Mouse (Mus musculus): ENCODE results near the gene Frem2. TPM values are rescaled to one million over a fixed set of nuclear protein-coding genes. Genes with fewer than 3 reads are reported as not detected.

Frem2 gene
- polyA plus RNA-seq, 1 experiment from 2014 or later = 2.4 TPM

DNA sequence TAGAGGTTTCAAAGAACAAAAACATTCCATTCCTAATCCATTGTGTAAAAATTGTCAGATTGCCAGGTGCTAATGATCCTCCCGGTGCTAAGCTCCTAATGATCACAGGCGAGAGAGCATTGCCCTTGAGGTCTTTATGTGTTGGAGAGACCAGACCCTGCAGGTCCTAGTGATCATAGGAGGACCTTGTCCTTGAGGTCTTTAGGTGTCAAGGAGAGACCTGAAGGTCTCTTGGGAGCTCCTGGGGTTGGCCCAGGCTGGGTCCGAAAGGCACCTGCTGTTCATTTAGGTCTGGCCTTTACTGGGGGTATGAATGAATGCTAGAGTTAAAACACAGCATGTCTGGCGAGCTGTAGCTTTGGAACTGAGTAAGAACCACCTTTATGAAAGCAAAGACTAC, 183.0 kb downstream of the Frem2 start:
- Histone ChIP-seq H3K4me2 (ENCODE audit: low read depth, low read length) (no peak overlapping the region), H3K4me3 (ENCODE audit: low read length) (no peak overlapping the region), H3K4me1 (ENCODE audit: control insufficient read depth, insufficient read depth, low read length) (no peaks in the 10 kb centered on the region), H3K9ac (ENCODE audit: low read length) (no peak overlapping the region), H3K9me3 (replicated peaks; ENCODE audit: control insufficient read depth, low read length) (no peaks in the 10 kb centered on the region), H3K27ac (ENCODE audit: low read length) (no peak overlapping the region), H3K36me3 (ENCODE audit: control insufficient read depth, insufficient read depth) (peaks cover 65% of the 10 kb centered on the region), H3K27me3 (ENCODE audit: control insufficient read depth, insufficient read depth, low read length) (no peaks in the 10 kb centered on the region)
- no peak for ATAC-seq (replicated peaks; ENCODE audit: extremely low read depth, insufficient read depth, low FRiP score)
- WGBS = 74% methylated on average over 4 of the region's 4 CpGs

DNA sequence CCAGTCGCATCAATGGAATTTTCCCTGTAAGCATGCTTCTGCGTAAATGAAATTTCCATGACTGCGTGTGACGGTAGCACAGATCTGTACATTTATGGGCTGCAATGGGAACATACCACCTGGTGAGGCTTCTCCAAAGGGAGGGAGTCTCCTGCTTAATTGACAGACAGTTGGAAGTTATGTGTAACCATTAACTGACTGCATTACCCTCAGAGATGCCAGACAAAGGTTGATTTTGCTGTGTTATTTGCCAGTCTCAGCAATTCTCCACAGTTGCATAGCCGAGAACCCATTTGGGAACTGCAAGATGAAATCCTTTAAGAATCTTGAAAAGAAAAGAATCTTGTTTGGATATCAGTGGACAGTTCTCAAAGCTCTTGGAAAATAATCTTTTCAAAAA, 185.1 kb downstream of the Frem2 start:
- H3K36me3 ChIP-seq (ENCODE audit: control insufficient read depth, insufficient read depth) = peaks cover 50% of the 10 kb centered on the region
- 99% methylated on average over 5 of the region's 5 CpGs for WGBS
- no peaks in the 10 kb centered on the region for H3K4me1 ChIP-seq (ENCODE audit: control insufficient read depth, insufficient read depth, low read length)
- H3K9ac ChIP-seq (ENCODE audit: low read length) = no peak overlapping the region
- H3K4me2 ChIP-seq (ENCODE audit: low read depth, low read length) = no peak overlapping the region
- ATAC-seq (replicated peaks; ENCODE audit: extremely low read depth, insufficient read depth, low FRiP score) = no peak
- no peaks in the 10 kb centered on the region for H3K27me3 ChIP-seq (ENCODE audit: control insufficient read depth, insufficient read depth, low read length)
- H3K9me3 ChIP-seq (replicated peaks; ENCODE audit: control insufficient read depth, low read length) = no peaks in the 10 kb centered on the region
- H3K4me3 ChIP-seq (ENCODE audit: low read length) = no peak overlapping the region
- no peak overlapping the region for H3K27ac ChIP-seq (ENCODE audit: low read length)

DNA sequence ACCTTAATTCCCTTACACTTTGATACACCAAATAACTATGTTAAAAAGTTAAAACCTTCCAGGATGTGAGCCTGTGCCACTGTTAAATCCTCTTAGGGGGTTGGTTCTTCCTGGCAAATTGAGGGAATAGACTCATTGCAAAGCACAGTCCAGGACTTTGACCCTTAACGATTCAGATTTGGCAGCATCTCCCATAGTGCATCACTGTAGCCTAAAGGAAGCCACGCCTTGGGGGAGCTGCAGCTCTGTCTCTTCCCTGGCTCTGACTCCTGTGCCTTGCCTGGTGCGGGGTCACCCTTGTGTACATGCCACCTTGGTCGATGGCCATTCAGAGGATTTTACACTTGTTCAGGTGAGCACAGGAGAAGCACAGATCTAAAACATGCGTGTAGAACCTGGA, 187.5 kb downstream of the Frem2 start:
- peaks cover 38% of the 10 kb centered on the region for H3K36me3 ChIP-seq (ENCODE audit: control insufficient read depth, insufficient read depth)
- H3K4me2 ChIP-seq (ENCODE audit: low read depth, low read length) = no peak overlapping the region
- no peak overlapping the region for H3K9ac ChIP-seq (ENCODE audit: low read length)
- no peak overlapping the region for H3K4me3 ChIP-seq (ENCODE audit: low read length)
- 87% methylated on average over 5 of the region's 5 CpGs for WGBS
- no peaks in the 10 kb centered on the region for H3K27me3 ChIP-seq (ENCODE audit: control insufficient read depth, insufficient read depth, low read length)
- no peak for ATAC-seq (replicated peaks; ENCODE audit: extremely low read depth, insufficient read depth, low FRiP score)
- no peaks in the 10 kb centered on the region for H3K9me3 ChIP-seq (replicated peaks; ENCODE audit: control insufficient read depth, low read length)
- H3K4me1 ChIP-seq (ENCODE audit: control insufficient read depth, insufficient read depth, low read length) = peaks cover 18% of the 10 kb centered on the region
- no peak overlapping the region for H3K27ac ChIP-seq (ENCODE audit: low read length)

DNA sequence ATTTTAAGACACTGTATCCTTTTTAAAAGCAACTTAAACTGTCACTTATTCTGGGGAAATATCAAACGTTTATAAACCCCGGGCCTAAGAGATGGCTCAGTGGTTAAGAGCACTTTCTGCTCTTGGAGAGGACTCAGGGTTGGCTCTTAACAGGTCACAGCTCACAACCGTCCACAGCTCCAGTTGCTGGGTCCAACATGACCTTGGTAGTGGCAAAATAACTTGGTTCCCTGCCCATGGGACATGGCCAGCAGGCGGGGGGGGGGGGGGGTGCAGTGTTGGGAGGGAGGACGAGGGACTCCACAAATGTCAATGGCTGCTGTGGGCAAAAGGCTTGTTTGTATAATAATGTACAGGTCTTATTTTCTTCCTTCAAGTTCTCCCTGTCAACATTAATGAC, 189.8 kb downstream of the Frem2 start:
- ATAC-seq (replicated peaks; ENCODE audit: extremely low read depth, insufficient read depth, low FRiP score) = no peak
- Histone ChIP-seq H3K4me1 (ENCODE audit: control insufficient read depth, insufficient read depth, low read length) (peaks cover 19% of the 10 kb centered on the region), H3K9me3 (replicated peaks; ENCODE audit: control insufficient read depth, low read length) (no peaks in the 10 kb centered on the region), H3K4me2 (ENCODE audit: low read depth, low read length) (no peak overlapping the region), H3K36me3 (ENCODE audit: control insufficient read depth, insufficient read depth) (peaks cover 17% of the 10 kb centered on the region), H3K27ac (ENCODE audit: low read length) (no peak overlapping the region), H3K4me3 (ENCODE audit: low read length) (no peak overlapping the region), H3K9ac (ENCODE audit: low read length) (no peak overlapping the region), H3K27me3 (ENCODE audit: control insufficient read depth, insufficient read depth, low read length) (no peaks in the 10 kb centered on the region)
- WGBS = 64% methylated on average over 5 of the region's 5 CpGs

DNA sequence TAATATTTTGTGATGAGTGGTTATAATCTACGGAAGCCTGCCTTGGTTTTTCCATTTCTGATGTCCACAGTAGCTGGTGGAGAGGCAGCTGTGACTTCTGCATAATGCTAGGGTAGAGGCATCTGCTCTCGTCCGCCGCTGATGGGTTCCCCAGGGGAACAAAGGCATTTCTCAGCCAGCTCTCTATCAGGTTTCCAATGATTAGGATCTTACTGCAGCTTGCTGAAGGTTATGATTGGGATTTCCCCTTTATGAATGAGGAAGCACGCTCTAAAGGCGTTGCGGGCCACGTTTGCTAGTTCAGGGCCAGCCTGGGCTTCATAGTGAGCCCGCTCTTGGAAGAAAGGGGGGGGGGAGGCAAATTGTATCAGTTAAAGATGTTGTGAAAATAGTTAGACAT, 190.7 kb downstream of the Frem2 start:
- no peaks in the 10 kb centered on the region for H3K9me3 ChIP-seq (replicated peaks; ENCODE audit: control insufficient read depth, low read length)
- no peak overlapping the region for H3K27ac ChIP-seq (ENCODE audit: low read length)
- no peaks in the 10 kb centered on the region for H3K27me3 ChIP-seq (ENCODE audit: control insufficient read depth, insufficient read depth, low read length)
- no peak overlapping the region for H3K9ac ChIP-seq (ENCODE audit: low read length)
- H3K4me3 ChIP-seq (ENCODE audit: low read length) = no peak overlapping the region
- peaks cover 11% of the 10 kb centered on the region; the same call in 1 of the 2 replicates for H3K36me3 ChIP-seq (ENCODE audit: control insufficient read depth, insufficient read depth)
- no peak for ATAC-seq (replicated peaks; ENCODE audit: extremely low read depth, insufficient read depth, low FRiP score)
- H3K4me1 ChIP-seq (ENCODE audit: control insufficient read depth, insufficient read depth, low read length) = peaks cover 23% of the 10 kb centered on the region
- peak overlapping the region; percentile 15; the same call in 1 of the 2 replicates for H3K4me2 ChIP-seq (ENCODE audit: low read depth, low read length)
- WGBS = 68% methylated on average over 9 of the region's 9 CpGs

DNA sequence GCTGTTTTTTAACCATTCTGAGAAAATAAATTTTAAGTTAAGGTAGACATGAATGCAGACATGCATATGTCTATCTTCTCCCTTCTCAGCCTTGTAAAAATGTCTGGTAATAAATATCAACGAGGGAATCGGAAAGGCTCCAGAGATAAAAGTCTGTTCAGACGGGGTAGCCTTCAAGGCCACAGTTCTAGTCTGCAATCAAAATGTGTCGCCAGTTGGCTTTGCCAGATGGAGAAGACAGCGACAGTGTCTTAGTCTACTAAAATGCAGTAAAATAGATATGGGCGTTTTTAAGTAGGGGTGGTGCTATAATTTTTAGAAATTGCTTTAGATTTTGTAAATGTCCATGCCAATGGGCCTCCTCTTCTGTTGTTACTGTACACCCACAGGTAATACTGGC, 191.8 kb downstream of the Frem2 start:
- H3K4me1 ChIP-seq (ENCODE audit: control insufficient read depth, insufficient read depth, low read length) = peaks cover 23% of the 10 kb centered on the region
- ATAC-seq (replicated peaks; ENCODE audit: extremely low read depth, insufficient read depth, low FRiP score) = no peak
- WGBS = 30% methylated on average over 6 of the region's 6 CpGs
- H3K9me3 ChIP-seq (replicated peaks; ENCODE audit: control insufficient read depth, low read length) = no peaks in the 10 kb centered on the region
- H3K27ac ChIP-seq (ENCODE audit: low read length) = no peak overlapping the region
- peak overlapping the region; percentile 29; the same call in 1 of the 2 replicates for H3K9ac ChIP-seq (ENCODE audit: low read length)
- 0 out of 2 replicates have a peak, but pooled peaks cover 9% of the 10 kb centered on the region for H3K36me3 ChIP-seq (ENCODE audit: control insufficient read depth, insufficient read depth)
- H3K27me3 ChIP-seq (ENCODE audit: control insufficient read depth, insufficient read depth, low read length) = no peaks in the 10 kb centered on the region
- H3K4me3 ChIP-seq (ENCODE audit: low read length) = peak overlapping the region; percentile 6
- peak overlapping the region; percentile 91 for H3K4me2 ChIP-seq (ENCODE audit: low read depth, low read length)

DNA sequence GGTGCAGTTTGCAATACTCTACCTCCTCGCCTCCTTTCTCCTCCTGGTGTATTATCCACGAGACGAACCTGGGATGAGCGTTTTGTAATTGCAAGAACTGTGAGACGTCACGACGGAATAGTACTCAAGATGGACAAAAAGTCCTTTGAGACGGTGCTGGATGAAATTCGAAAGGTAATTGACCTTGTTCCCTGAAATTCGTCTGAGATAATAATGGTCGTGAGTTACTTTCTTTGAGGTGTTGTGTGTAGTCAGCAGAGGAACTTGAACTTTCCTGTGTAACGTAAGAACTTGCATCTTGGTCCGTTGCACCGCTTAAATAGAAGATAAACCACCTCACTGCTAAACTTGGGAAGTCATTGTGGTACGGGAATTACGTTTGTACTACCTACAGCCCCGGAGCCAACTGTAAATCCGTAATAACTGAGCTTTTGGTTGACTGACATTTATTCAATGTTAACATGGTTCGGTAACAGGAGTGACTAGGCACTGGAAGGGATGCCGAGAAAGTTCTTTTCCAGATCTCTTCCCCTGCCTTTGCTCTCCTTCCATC, 192.9 kb downstream of the Frem2 start:
- no peak for ATAC-seq (replicated peaks; ENCODE audit: extremely low read depth, insufficient read depth, low FRiP score)
- peak overlapping the region; percentile 75; the same call in 1 of the 2 replicates for H3K27ac ChIP-seq (ENCODE audit: low read length)
- under 1% methylated on average over 20 of the region's 20 CpGs for whole genome bisulfite sequencing
- peak overlapping the region; percentile 87 for H3K9ac ChIP-seq (ENCODE audit: low read length)
- peaks cover 23% of the 10 kb centered on the region for H3K4me1 ChIP-seq (ENCODE audit: control insufficient read depth, insufficient read depth, low read length)
- H3K36me3 ChIP-seq (ENCODE audit: control insufficient read depth, insufficient read depth) = peaks cover 12% of the 10 kb centered on the region; the same call in 1 of the 2 replicates
- H3K9me3 ChIP-seq (replicated peaks; ENCODE audit: control insufficient read depth, low read length) = no peaks in the 10 kb centered on the region
- no peaks in the 10 kb centered on the region for H3K27me3 ChIP-seq (ENCODE audit: control insufficient read depth, insufficient read depth, low read length)
- H3K4me3 ChIP-seq (ENCODE audit: low read length) = peak overlapping the region; percentile 99
- peak overlapping the region; percentile 91 for H3K4me2 ChIP-seq (ENCODE audit: low read depth, low read length)

Other genes with a start within 250 kb of the Frem2 start
- 6.0 and 6.4 TPM in 2 replicates for gene Nhlrc3, start 194.0 kb downstream of the Frem2 start, polyA plus RNA-seq (2015; fragmentation: Nextera tagmentation; extraction: Ambion mirVana)
- gene Proser1, start 193.7 kb downstream of the Frem2 start, polyA plus RNA-seq (2015; fragmentation: Nextera tagmentation; extraction: Ambion mirVana) = 11.2 and 11.7 TPM in 2 replicates
- gene Stoml3, start 168.7 kb downstream of the Frem2 start, polyA plus RNA-seq (2015; fragmentation: Nextera tagmentation; extraction: Ambion mirVana) = 0.10 TPM in 1 of 2 replicates, not detected in the other
- gene Gm10985, start 187.7 kb upstream of the Frem2 start, polyA plus RNA-seq (2015; fragmentation: Nextera tagmentation; extraction: Ambion mirVana) = not detected in 2 replicates
- gene Ufm1, start 206.5 kb upstream of the Frem2 start, polyA plus RNA-seq (2015; fragmentation: Nextera tagmentation; extraction: Ambion mirVana) = 60.0 and 61.8 TPM in 2 replicates